Mouse (Mus musculus) G1E-ER4 (cell line): ENCODE measurements around the gene Ncdn. TPM values are rescaled to one million over a fixed set of nuclear protein-coding genes. Genes with fewer than 3 reads are reported as not detected.

Experiments used
- GATA1 ChIP-seq: IDR thresholded peaks from one replicate; pipeline ENCODE4 v1.8.0; 2012; ENCODE audit warnings: low read length, inconsistent platforms
- polyA plus RNA-seq: library from polyadenylated mRNA; stranded (reverse); fragments of >175 nt; gene quantifications from 2 replicates; pipeline ENCODE4 v1.2.3, GENCODE M21; 2012

Gene Ncdn
- polyA plus RNA-seq, 1 experiment = 108 TPM

DNA sequence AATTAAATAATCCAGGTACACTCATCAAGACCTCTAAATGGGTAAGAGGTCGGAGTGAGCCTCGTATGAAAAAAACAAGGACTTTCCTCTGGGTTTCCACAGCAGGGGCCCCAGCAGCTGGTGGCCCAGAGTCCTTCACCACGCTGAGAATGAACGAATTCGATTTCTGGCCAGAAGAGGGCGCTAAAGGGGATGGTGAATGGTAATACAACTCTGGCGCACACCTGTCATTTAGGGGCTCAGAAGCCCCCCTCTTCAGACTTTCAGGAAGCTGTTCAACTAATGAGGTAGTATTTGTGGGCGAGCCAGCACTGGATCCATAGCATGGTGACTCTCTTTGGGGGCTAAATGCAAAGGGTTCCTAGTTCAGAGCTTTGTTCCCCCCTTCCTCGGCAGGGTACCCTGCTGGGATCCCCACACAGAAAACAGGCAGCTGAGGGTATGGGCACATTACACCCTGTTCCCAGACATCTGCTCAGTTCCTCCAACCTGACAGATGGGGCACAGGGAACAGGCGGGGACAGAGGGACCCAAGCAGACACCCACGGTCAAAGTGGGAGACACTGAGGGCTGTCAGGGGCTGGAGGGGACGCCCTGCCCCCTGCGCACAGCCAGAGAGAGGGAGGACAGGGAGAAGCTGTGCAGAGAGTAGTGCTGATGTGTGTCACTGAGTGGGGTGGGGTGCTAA lies 7.6 kb downstream of the Ncdn start:
- no peak for TF ChIP-seq GATA1

DNA sequence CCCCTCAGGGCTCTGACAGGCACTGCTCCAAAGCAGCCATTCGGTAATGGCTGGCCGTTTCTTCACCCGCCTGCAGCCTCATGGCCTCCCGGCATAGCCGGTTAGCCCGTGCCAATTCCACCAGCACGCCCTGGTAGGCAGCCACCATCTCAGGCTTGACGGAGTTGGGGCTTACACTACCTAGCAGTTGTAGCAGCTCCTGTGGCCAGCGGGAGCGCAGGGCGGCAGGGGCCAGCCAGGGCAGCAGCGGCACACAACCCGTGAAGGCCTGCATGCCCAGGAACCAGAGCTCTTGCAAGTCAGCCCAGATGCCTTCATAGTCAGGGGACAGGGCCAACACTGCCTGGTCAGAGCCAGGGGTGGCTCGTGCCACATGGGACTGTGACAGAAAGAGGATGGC lies 8.4 kb downstream of the Ncdn start:
- TF ChIP-seq GATA1 = no peak

GRCm38 (mm10) chr4:126743713-126744112 lies 9.5 kb downstream of the Ncdn start:
- TF ChIP-seq GATA1 = no peak

DNA sequence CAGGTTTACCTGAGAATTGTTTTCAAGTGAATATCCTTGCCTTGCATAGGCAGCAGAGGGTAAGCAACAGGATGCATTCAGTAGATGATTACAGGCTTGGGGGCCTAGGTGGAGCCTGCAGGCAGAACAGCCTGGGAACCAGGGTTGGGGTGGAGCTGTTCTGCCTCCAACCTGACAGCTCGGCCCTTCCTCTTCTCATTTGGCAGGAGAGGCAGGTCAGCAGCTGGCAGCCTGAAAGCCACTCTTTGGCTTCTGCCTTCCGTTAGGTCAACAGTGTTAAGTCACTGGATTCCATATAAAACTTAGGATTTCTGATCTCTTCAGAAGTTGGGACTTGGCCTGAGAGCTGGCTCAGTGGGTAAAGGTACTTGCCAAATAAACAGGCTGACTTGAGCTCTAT lies 10.3 kb downstream of the Ncdn start:
- no peak for TF ChIP-seq GATA1

DNA sequence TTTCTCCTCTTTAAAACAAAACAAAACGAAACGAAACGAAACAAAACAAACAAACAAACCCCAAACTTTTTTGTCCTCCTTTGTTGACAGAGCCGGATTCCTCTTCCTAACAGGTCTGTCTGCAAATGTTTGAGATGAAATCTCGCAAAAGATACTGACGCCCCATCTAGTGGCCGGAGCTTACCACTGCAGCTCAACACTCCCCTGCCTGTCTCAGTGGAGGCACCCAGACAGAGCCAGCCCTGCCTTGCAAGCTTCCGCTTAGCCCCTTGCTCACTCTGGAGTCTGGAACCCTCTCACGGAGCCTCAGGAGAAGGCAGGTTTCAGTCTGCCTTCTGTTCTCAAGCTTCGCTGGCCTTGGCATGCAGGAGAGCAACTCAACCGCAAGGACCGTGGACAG lies 11.8 kb downstream of the Ncdn start:
- no peak for TF ChIP-seq GATA1

DNA sequence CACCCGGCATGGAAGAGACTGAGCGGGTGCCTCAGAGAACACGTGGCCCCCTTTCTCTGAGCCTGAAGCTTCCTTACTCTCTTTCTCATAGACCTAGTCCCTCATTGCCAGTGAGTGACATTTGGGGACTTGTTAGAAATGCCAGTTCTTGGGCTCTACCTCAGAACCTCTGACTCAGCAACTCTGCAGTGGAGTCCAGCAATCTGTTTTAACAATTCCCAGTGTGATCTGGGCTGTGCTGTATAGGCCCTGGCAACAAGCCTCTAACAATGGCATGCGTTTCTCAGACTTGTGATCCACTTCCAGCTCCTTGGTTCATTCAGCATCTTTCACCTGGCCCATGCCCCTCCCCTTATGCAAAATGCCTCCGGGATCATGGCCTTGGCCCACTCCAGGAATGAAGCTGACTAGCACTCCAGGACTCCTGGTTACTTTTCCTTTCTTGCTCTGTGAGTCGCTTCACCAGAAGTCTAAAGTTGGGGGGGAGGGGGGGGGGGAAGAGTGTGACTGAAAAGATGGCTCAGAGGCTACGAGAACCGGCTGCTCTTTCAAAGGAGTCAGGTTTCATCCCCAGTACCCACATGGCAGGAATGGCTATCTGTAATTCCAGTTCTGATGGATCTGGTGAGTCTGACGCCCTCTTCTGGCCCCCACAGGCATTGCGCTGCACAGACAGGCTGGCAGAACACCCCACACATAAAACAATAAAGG lies 13.1 kb downstream of the Ncdn start:
- no peak for TF ChIP-seq GATA1

DNA sequence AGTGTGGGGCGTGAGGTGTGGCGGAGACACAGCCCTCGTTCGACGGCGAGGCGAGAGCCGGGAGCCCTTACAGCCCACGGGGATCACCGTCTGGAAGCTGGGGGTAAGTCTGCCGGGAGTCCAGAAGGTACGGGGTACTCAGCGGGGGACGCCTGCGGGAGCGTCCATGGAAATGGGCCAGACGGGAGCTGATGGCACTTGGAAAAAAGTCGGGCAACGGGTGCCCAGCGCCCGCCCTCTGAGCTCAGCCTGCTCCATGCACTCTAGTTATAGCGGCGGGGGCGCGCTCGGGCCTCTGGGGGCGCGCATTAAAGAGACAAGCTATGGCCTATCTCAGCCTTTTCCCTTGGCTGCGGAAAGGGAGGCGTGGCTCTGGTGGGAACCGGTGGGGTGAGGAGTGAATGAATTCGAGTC lies 17.2 kb downstream of the Ncdn start, which contains the start of gene Tfap2e:
Gene Tfap2e (minus strand): TSS at position 240 of the 414 bp plus-strand sequence.
- TF ChIP-seq GATA1 = no peak

DNA sequence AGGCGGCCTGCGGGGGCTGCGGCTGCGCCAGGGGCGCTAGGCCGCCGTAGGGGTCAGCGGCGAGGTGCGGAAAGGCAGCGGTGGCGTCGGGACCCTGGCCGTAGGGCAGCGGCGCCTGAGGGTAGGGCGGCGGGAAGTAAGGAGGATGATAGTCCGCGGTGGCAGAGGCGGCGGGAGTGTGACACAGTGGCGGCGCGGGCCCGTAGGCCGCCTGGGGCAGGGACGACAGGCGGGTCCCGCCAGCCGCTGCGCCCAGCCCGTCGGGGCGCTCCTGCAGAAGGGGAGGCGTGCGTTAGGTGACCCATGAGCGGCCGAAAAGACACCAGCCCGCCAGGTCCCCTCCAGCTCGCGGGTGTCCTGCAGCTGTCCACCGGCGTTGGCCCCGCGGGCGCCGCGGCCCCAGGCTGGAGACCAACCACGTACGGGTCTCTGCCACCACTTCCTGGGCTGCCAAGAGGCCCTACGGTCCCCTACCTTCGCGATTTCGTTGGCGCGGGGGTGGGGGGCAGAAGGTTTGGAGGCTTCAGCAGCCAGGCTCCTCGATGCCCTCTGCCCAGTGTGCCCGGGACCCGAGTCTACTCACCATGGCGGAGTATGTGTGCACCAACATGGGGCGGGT lies 17.7 kb downstream of the Ncdn start:
- no peak for TF ChIP-seq GATA1

GRCm38 (mm10) chr4:126734700-126735381 lies 18.4 kb downstream of the Ncdn start:
- no peak for TF ChIP-seq GATA1

- TF ChIP-seq GATA1 = no peak
These were observed 19.1 kb downstream of the Ncdn start for GRCm38 (mm10) chr4:126734001-126734603.

GRCm38 (mm10) chr4:126732531-126733380 lies 20.5 kb downstream of the Ncdn start:
- TF ChIP-seq GATA1 = no peak

DNA sequence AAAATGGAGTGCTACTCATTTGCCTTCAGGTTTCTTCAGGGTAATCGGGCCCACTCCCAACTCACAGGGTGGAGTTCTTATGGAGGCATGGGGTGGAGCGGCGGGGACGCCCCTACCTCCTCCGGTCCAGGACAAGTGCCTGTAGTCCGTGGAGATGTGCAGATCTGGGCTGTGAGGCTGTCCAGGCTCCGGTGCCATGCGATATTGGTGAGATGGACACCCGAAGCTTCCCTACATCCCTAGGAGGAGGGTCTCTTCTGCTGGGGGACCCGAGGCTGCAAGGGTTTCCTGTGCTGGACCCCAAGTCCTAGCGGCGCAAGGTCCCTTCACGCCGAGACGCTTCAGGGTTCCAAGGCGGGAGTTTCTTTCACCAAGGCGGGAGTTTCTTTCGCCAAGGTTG lies 21.1 kb downstream of the Ncdn start:
- TF ChIP-seq GATA1 = no peak

DNA sequence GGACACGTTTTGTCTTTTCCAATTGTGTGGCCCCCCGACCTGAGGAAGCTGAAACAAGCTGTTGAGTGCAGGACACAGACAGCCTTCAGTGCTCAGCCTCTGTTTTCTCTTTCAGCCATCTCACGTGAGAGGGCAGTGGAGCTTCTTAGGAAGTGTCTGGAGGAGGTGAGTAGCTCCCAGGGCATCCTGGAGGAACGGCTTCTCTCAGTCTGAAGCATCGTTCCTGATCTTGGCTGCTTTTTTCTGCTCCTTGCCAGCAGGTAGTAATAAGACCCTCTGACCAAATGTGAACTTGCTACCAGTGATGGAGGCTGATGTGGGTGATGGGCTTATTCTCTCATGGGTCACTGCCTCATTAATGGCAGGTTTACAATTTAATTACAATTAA lies 45.8 kb downstream of the Ncdn start:
- TF ChIP-seq GATA1 = no peak

DNA sequence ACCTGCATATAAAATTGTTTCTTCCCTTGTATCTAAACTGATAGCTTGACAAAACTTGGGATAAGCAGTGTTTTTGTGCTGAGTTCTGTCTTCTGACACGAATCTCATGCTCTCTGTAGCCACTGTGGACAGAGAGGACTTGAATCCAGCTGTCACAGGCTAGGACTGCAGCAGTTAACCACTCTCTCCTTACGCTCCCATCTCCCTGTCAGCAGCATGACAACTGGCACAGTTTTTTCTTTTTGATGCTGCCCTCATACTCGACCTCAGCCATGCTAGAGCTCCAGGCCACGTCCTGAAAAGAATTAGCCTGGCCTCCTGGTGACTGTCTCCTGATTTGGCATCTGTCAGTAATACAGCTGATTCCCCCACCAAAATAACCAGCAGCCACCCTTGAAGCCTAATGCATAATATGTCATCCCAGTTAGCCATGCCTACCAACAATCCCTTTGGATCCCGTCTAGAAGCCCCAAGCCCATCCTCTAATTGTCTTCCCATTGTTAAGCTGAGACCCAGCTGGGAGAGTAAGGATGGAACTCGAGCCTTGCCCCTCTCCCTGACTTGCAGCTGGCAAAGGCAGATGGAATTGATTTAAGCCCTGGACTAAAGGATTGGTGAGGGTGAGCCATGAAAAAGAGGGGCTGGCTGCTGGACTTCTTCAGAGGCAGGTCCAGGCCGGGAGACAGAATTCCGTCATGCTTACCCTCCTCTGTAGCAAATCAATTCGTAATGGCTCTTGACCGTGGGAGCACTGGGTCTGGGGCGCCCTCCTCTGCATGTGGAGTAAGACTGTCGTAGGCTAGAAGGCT lies 46.4 kb downstream of the Ncdn start:
- TF ChIP-seq GATA1 = no peak
